Mouse (Mus musculus) heart, adult 2 months (tissue): ENCODE measurements around the gene Tbx21.

ENCODE experiments used
- CTCF ChIP-seq: fragments of 200-600 bp; IDR thresholded peaks from 2 replicates; pipeline ENCODE4 v1.8.1; 2022; ENCODE audit warnings: antibody characterized with exemption, mild to moderate bottlenecking, moderate library complexity
- EP300 ChIP-seq: fragments of 200-500 bp; IDR thresholded peaks from 2 replicates; pipeline ENCODE4 v1.6.1; 2011; ENCODE audit warnings: low read depth, low read length, control low read depth; ENCODE audit not compliant: insufficient read depth
- POLR2A ChIP-seq: fragments of 200-500 bp; IDR thresholded peaks from 2 replicates; pipeline ENCODE4 v1.6.1; 2011; ENCODE audit warnings: mild to moderate bottlenecking, low read depth, low read length, control low read depth; ENCODE audit not compliant: insufficient read depth

DNA sequence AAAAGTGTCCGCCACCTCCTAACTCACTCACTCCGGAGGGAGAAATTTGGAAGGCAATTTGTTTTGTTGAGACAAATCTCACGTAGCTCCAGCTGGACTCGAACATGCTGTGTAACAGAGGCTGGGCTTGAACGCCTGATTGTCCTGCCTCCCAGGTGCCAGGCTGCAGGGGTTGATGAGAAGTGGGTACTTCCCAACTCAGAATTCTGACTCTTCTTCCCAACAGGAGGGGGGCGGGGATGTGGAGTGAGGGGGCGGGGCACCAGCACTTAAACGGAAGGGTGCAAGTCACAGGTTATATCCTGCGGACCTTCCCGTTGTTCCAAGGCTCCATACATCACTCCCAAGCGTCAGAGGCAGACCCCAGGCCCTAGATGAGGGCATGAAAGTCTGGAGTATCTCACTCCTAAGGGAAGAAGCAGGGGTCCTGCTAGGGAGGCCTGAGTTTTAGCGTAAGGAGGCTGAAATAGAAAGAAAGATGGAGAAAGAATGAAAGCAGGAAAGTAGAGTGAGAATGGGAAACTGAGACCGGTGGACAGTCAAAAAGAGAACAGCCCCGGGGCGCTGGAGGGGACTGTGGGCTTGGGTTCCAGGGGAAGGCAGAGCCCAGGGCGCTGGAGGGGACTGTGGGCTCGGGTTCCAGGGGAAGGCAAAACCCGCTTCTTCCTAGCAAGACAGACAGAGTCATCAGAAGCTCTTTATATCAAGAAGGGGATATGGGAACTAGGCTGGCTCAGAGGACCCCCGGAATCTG lies 12.5 kb upstream of the Tbx21 start:
- no peak for TF ChIP-seq CTCF
- TF ChIP-seq EP300, result no peak
- TF ChIP-seq POLR2A, result no peak
